Mouse (Mus musculus) thymus, postnatal 4 days (tissue): ENCODE data around the gene Coa5.

Source experiments
- DNase-seq: peaks from one replicate; pipeline ENCODE4 v3.0.0; 2021

Gene Coa5

DNA sequence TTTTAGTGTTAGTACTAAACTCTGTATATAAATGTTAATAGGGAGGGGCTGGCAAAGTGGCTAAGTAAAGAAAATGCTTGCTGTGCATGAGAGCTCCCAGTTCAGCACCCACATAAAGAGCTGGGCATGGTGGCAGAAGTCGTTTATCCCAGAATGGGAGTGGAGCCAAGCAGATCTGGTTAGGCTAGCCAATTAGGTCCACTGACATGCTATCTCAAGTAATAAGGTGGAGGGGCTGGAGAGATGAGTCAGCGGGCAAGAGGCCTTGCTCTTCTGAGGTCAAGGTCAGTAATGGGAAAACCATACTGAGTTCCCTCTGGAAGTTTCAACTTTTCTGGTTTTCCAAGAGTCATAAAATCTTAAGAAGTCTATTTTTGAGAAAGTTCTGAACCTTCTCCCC, 992 bp downstream of the Coa5 start:
- no peak for DNase-seq

- no peak for DNase-seq
Observed at GRCm38 (mm10) chr1:37427144-37427875, 2.6 kb downstream of the Coa5 start.

DNA sequence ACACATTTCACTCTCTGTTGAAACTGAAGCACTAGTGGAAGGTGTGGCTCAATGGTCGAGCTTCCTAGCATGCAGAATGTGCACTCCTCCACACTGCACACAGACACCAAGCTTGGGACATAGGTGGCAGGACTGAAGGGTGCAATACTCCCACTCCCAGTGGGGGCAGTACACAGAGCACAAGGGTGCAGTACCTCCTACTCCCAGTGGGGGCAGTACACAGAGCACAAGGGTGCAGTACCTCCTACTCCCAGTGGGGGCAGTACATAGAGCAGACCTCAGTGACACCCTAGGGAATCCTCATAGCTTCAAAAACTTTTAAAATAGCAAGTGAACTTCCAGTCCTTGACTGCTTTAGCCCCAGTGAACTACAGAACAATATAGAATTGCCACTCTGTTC, 10.5 kb downstream of the Coa5 start:
- peak; percentile 77 for DNase-seq

- no peak for DNase-seq
Observed at GRCm38 (mm10) chr1:37415394-37415793, 14.5 kb downstream of the Coa5 start.

DNA sequence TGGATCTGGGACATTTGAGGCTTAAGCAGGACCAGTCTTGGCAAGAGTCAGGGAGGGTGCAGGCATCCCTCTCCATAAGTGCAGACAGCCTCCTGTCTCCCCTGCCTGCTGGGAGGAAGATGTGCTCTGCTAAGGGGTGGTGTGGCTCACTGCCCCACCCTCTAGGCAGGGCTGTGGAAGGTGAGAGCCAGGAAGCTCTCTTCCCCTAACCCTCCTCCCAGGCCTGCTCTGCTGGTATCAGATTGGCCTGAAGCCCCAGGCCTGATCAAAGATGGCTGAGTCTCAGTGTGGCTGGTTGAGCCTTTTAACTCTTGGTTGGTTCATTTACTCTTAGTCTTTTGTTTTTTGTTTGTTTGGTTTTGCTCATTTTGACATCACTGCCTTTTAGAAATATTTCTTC, 20.3 kb downstream of the Coa5 start:
- no peak for DNase-seq

GRCm38 (mm10) chr1:37408678-37409077, 21.2 kb downstream of the Coa5 start:
- no peak for DNase-seq

GRCm38 (mm10) chr1:37408059-37408458, 21.8 kb downstream of the Coa5 start:
- DNase-seq, result no peak

GRCm38 (mm10) chr1:37407228-37407627, 22.7 kb downstream of the Coa5 start:
- DNase-seq, result no peak

- no peak for DNase-seq
Observed at GRCm38 (mm10) chr1:37405137-37405536, 24.8 kb downstream of the Coa5 start.

- DNase-seq, result peak; percentile 79
Observed at GRCm38 (mm10) chr1:37401687-37402086, 28.2 kb downstream of the Coa5 start.

DNA sequence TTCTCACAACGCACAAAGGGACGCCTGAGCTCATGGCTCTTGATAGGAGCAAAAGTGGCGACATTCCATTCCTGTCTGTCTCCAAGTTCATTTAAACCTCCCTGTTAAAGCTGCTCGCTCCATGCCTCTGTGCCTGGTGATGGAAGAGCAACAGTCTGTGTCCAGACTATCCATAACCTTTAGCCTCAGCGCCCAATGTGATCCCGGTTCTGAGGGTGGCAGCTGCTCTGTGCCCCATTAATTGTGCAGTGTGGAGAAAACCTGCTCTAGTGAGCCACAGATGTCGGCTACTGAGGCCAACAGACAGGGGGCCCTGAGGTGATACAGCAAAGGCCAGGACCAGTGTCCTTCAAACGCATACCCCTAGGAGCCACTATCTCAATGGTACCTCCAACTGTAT, 30.2 kb downstream of the Coa5 start:
- no peak for DNase-seq

GRCm38 (mm10) chr1:37398961-37399360, 30.9 kb downstream of the Coa5 start:
- no peak for DNase-seq

- DNase-seq, result no peak
Observed at GRCm38 (mm10) chr1:37396481-37396880, 33.4 kb downstream of the Coa5 start.

DNA sequence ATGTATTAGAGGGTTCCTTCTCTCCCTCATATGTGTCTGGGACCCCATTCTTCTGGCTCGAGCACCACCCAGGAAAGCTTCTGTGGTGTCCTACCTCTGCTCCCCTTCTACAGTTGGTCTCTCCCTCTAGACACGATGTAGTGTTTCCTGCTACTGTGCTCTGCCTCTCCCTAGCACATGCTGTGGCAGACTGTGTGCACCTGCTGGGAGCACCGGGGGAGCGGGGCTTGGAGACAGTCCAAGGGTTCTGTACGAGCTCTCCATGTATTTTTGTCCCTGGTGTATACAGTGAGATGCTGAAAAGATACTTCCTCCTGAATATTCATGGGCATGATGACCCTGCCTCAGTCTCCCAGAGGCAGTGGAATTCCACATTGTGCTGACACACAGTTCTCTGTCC, 36.7 kb downstream of the Coa5 start:
- no peak for DNase-seq

DNA sequence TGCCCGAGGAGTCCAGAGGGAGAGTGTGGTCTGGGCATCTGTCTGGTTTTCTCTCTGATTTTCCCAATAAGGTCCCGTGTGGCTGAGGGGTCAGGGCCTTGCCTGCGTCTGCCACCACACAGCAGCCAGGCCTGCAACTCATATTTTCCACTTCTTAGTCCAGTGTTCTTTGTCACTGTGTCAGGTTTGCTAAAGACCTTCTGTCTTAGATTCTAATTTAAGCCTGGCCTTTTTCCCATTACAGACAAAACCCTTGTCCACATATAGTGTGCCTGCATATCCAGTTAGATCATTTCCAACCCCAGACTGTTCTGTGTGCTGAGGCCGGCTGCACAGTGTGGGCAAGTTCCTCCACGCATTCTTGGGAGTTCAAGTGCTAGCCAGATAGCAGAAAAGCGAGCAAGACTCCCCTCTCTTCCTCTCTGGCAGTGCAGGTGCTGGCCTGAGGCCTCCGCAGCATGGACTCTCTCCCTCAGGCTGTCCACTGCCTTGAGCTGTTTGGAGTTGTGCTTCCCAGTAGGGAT, 43.4 kb downstream of the Coa5 start:
- DNase-seq, result no peak

- DNase-seq, result no peak
Observed at GRCm38 (mm10) chr1:37384304-37384703, 45.6 kb downstream of the Coa5 start.

DNA sequence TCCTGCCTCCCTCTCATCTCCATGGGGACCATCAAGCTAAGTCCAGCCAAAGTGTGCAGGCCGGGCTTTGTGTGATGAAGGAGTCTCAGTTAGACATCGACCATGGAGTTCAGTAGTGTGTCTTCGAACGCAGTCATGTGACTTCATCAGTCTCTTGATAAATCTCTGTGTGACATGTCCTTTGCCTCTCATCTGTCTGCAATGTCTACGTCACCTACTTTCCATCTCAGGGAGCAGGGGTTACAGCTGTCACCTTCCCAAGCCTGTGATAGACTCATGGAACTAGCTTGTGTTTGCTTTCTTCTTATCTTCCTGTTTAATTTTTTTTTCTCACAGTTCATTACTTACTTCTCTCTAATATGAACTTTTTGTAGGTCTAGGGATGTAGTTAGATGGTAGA, 49.0 kb downstream of the Coa5 start:
- no peak for DNase-seq

DNA sequence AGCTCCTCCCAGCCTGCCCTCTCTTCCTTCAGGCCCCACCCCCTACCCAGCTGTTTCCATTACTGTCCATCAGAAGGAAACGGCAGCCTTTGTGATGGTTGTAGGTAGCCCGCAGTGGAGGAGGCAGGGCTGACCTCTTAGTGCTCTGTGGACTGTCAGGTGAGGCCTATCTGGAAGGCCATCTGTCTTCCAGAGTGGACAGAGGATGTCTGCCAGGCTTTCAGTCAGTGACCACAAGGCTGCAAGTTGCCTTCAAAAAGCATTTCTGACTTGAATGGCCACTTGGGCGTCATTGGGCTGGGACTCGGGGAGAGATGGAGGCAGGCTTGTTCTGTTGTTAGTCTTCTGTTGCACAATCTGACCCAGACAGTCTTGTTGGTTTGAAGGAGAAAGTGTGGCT, 50.4 kb downstream of the Coa5 start:
- no peak for DNase-seq

- DNase-seq, result no peak
Observed at GRCm38 (mm10) chr1:37378095-37378494, 51.8 kb downstream of the Coa5 start.

- no peak for DNase-seq
Observed at GRCm38 (mm10) chr1:37376751-37377150, 53.2 kb downstream of the Coa5 start.

GRCm38 (mm10) chr1:37376177-37376576, 53.7 kb downstream of the Coa5 start:
- no peak for DNase-seq

- no peak for DNase-seq
Observed at GRCm38 (mm10) chr1:37368768-37369385, 61.0 kb downstream of the Coa5 start.

GRCm38 (mm10) chr1:37368125-37368524, 61.8 kb downstream of the Coa5 start:
- no peak for DNase-seq
